Mouse (Mus musculus) T-helper 2 cell (primary cell): ENCODE results near the gene Pla2g2c.

Experiments
- in situ Hi-C: fragments of 300-600 bp; cut with MboI, MseI; formaldehyde crosslinking; loops from one replicate; pipeline ENCODE4 v1.15.1; 2025; ENCODE audit warnings: high pct_unique_total_duplicates

Pla2g2c gene

DNA sequence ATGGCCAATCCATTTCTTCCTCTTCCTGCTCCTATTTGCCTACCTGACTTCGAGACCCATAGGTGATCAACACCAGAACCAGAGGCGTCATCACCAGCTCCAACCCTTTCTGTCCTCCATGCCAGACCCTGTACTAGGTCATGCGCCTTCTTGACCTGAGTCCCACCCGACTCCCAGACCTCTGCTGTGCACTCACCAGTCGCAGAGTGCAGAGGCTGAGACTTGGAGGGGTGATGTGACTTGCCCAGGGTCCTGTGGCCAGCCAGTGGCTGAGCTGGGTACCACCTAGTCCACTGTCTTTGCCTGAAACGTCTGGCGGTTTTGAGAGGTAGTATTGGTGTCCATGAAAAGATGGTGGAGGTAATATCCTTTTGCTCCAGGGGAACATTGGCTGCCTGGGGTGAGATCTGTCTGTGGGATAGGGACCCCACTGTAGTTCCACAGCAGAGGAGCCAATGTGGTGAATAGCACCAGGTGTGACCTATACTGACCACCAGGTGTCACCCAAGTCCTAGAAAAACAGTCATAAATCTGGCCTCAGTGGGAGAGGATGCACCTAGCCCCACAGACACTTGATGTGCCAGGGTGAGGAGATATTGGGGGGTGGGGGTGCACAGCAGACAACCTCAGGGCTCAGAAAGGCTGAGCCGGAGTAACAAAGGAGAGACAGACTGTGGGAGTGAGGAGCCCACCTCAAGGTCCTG is 23.9 kb downstream of the Pla2g2c start:
- in situ Hi-C loops: loop anchor here (5.0 kb wide), 1 partner anchor 104 kb away; no protein-coding TSS in a partner anchor

DNA sequence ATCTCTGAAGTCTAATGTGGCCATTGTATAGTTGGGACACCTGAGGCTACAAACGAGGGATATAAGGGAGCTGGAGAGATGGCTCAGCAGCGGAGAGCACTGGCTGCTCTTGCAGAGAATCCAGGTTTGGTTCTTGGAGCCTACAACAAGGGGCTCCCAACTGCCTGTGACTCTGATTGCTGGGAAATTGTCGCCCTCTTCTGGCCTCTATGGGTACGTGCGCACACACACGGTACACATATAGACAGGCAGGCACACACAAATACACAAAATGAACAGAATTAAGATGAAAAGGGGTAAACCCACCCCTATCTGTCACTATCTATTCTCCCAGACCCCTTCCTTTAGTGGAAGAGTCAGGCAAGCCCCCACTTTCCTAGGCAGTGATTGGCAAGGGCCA is 28.0 kb downstream of the Pla2g2c start:
- in situ Hi-C loops: no loop called here

DNA sequence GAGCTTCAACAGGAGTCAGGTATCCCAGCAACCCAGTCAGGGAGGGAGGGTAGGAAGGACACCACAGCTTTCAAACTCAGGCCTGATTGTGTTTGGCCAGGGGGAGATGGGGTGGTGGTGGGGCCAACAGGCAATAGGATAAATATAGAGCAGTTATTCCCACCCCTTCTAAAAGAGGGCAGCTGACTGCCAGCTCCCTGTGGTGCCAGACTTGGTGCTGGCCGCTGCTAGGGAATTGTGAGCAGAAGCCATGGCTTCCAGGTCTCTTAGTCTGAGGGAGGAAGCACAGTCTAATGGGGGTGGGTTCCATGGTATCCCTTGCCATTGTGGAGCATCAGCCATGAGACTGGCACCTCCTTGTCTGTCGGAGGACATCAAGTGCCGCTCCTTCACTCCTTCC is 29.0 kb downstream of the Pla2g2c start:
- in situ Hi-C loops: no loop called here

DNA sequence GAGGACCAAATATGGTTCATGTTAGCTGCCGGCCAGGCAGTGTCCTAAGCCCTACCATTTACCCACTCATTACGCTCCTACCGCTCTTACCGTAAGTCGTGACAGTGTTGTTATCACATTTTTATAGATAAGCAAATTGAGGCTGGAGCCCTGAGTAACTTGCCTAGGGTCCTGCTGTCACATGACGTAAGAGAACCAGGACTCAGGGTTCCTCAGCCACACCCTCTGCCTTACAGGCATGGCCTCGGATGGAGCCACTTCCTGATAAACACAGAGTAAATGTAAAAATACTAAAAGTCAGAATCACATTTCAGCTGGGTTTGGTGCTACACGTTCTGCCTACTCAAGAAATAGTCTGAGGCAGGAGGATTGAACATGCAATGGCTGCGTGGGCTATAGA is 29.8 kb downstream of the Pla2g2c start:
- in situ Hi-C loops: no loop called here

DNA sequence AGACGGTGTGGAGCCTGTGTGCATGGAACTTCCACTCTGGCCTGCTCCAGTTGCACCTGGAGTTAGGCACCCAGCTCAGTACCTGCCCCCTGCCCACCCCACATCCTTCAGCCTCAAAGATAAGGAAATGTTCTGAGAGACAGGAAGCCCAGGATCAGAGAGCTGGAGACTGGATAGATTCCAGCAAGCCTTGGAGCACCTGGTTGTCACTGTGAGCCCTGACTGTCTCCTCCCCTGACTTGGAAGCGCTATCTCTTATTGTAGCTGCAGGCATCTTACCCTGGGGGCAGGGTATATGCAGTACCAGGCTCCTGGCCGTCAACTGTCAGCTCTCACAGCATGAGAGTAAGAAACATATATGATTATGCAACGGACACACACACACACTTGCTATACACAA is 30.8 kb downstream of the Pla2g2c start:
- in situ Hi-C loops: no loop called here

DNA sequence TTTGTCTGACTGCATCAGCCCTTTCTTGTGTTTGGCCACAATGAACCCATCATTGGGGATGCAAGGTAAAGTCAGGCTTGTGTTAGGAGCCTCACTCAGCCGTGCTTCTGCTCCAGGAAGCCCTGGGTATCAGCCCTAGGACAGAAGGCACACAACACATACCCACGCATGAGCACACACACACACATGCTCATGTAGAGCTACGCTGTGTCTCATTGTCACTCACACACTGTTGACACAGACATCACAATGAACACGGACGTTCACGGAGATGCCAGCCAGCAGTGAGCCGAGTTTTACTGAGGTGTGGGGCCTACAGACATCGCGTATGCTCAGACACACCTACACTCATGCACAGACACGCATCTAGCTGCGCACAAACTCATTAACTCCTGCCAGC is 31.4 kb downstream of the Pla2g2c start:
- in situ Hi-C loops: no loop called here

DNA sequence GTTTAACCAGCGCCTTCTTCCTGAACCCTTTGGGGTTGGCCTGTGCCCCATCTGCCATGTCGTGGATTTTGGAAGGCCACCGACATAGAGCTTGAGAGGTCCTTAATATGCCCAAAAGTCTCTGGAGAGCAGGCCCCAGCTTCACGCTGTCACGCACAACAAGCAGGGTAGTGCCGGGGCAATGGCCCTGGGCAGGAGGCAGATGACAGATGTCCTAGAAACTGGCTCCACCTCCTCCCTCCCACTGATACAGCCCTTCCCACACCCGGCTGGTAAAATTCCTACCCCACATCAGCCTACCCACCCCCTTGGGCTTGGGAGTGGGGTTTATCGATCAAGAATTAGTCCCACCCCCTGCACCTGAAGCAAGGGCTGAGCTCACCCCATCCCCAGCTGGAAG is 32.8 kb downstream of the Pla2g2c start, which contains the start of gene Pla2g2f:
Pla2g2f (minus strand) TSS at position 211 of the 400 bp plus-strand sequence.
- in situ Hi-C loops: no loop called here

DNA sequence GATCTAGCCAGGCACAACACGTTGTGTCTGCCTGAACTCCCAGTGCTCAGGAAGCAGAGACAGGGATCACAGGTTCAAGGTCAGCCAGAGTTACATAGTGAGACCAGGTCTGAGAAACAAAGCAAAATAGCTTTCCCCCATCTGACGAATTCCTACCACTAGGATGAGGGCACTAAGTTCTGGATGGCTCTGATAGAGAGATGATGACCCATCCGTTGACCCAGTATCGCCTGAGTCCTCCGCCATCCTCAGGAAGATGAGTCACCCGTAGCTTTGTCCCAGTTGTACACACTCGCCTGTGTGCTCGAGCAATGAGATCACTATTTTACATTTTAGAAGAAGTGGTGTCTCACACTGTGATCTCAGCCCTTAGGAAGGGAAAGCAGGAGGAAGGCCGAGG is 37.7 kb downstream of the Pla2g2c start:
- in situ Hi-C loops: no loop called here

DNA sequence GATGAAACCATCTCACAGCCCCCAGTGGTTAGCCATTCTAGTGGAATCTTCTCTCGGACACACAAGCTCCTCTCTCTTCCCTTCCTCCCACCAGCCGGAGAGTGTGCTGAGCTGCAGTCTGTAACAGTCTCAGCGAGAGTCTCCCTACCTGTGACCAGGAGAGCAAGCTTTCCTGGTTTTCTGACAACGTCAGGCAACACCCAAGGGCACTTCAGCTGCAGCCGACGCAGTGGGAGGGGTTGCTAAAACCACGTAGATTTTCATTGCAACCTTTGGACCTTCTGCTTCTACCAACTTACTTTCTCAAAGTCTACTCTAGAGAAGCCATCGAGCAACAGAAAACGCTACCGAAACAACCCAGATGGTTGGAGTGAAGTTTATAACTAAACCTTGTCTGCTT is 47.4 kb downstream of the Pla2g2c start:
- in situ Hi-C loops: no loop called here

DNA sequence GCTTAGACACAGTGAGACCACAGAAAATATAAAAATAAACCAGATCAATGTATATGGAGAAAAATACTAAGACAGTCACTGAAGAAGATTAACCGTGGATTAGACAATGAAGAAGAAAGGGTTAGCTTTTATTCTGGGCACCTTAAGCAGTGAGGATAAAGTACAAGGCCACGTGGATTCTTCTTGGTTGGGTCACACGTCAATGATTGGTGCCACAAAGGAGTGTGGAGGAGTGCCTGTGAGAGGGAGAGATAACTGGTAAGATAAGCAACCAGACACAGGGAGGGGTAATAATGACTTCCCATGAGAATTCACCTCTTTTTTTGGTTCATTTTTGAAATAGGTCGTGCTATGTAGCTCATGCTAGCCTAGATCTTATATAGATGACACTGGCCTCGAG is 47.8 kb downstream of the Pla2g2c start:
- in situ Hi-C loops: no loop called here

DNA sequence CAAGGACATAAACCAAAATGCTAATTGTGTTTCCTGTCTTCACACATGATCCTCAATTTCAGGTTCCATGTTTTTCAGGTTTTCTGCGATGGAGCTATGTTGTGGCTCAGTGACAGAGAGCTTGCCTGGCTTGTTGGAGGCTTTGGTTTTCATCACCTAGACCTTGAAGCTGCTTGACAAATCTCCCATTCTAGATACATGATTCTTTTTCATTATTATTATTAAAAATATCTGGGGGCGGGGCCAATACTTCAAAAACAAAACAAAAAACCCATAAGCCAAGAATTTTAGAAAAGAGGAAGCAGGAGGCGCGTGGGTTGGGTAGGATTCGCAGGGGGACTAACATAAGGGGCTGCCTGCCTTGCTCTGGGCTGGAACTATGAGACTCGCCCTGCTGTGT is 50.8 kb downstream of the Pla2g2c start, which contains the start of gene Pla2g2d:
Pla2g2d (plus strand) TSS at position 301 of the 400 bp plus-strand sequence.
- in situ Hi-C loops: no loop called here

DNA sequence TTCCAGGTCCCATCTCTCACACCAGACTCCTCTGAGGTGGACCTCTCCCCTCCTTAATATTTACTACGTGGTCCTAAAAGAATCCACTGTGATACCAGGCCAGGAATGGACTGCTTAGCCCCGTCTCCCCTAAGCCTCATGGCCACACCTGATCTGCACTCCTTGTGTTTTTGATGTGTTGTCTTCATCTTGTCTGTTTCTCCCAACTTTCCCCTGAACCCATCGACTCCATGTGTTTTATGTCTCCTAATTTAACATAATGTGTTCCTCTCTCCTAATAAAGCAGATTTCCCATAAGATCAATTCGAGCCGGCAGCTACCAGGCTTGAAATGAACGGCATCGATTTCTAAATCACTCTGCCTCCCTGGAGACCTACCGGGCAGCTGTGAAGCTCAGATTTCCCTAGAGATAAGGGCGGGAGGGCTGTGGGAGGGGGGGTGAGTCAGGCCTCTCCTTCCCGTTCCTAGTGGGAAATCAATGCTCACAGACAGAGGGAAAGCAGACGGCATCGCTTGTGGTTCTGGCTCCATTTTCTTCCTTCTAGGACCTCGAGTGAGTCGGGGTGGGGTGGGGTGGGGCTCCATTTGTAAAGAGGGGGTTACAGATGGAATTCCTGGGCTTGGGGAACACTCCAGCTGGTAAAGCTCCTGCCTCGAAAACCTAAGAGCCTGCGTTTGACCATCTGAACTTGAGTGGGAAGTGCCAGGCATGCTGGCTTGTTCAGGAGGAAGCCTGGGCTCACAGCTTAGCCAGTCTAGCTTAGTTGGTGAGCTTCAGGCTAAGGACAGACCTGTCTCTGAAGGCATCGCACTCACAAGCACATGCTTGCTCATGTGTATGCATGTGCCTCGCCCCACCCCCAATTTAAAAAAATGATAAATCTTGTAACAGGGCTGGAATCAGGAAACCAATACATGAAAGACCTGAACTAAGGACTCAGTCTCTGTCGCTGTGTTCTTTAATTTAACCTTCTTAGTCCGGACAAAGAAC is 53.1 kb downstream of the Pla2g2c start:
- in situ Hi-C loops: no loop called here

DNA sequence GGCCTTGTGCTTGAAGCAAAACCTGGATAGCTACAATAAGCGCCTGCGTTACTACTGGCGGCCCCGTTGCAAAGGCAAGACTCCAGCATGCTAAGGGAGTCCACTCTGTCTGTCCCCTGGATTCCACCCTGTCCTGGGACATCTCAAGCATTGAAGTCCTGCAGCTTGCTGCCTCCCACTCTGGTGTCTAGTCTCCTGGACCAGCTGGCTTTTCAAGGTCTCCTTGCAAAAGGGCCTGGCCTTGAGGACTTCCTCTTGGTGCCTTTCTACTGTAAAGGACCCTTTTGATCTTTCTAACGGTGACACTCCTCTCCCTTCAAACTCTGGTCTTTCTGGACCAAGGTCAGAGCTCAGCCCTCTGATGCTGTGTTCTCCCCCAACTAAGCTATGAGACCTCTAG is 55.7 kb downstream of the Pla2g2c start:
- in situ Hi-C loops: no loop called here

DNA sequence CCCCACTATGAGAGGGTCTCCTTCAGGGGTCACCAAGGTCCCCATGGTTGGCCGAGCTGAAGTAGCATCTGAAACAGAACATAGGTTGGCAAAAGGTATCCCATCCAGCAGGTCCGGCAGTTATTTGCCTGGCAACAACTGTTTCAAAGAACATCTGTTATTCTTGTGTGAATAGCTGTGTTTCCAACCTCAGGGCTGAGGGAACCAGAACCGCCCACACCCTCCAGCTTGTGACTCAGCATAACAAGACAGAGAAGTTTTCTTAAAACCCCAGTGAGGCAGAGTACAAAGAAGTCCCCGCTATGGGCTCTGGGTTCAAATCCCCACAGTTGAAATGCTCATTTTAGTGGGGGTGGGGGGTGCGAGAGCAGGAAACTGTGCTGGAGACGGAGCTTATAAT is 57.5 kb downstream of the Pla2g2c start:
- in situ Hi-C loops: no loop called here

DNA sequence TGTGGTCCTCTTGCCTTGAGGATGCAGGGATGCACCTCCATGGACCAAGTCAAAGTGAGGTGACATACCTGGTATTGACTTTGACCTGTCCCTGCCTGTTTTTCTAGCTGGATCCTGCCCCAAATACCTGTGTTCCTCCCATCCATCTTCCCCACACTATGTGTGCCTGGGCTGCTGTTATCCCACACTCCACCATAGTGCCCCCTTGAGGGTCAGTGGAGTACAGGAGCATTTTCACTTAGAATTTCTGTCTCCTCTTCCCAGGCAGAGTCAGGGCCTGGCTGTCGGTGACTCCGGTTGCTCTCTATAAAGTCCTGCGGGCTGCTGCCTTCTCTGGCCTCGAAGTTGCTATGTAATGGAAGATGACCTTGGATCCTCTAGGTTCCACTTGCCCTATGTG is 61.1 kb downstream of the Pla2g2c start:
- in situ Hi-C loops: no loop called here

DNA sequence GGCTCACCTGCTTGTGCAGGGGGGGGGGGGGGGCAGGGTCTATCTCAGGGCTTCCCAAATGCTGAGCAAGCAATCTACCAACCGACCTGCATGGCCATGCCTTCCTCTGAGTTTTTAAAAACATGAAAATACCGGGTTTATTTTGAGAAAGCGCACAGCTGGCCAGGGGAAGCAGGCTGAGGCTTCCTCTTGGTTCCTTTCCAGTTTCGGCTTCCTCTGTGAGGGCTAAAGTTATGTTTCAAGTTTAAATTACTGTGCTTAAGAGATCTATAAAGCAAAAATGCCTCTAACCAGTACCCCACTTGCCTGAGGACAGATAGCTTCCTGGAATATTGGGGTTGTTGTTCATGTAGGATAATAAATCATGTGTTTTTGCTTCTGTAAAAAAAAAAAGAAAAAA is 61.5 kb downstream of the Pla2g2c start:
- in situ Hi-C loops: no loop called here

DNA sequence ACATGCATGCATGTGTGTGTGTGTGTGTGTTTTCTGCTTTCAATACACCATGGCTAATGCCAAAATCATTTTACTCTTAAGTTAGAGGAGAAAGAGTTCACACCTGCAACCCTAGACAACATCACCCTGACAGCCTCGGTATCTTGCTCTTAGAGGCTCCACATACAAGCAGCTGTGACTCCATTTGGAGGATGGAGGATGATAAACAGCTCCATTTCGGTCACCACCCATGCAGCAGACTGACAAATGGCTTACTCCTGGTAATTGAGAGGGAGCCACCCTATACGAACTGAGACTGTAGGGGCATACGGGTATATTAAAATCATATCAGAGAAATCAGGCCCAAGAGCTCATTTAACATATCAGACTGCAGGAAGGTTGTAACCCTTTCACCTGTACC is 63.8 kb downstream of the Pla2g2c start:
- in situ Hi-C loops: no loop called here

DNA sequence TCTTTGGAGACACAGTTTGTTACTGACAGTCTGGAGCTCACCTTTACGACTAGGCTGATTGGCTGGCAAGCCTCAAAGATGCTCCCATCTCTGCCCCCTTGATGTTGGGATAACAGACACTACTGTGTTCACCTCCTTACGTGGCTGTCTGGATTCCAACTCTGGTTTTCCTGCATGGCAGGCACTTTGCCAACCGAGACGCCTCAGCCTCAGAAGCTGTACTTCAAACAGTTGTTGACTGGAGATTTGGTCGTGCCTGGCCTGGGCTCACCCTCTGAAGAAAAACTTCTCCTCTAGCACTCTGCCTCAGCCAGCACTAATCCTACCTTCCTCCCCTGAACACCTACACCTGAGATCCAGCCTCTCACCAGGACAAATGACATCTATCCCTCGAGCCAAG is 66.9 kb downstream of the Pla2g2c start:
- in situ Hi-C loops: no loop called here

DNA sequence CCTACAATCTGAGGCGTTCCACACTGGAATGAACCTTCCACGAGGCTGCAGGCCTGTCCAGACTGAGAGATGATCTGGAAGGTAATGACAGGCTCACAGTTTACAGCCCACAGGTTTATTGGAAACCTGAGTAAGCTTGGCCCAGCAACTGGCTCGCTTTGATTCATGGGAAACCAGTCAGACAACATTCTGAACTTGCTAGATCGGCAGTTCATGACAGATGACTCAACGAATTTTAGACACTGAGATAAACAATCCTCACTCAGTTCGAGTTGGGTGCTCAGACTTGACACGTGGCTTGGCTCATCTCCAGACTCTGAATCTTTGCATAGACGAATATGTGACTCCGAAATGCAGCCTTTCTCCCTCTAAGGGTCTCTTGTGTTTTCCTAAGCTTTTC is 68.0 kb downstream of the Pla2g2c start:
- in situ Hi-C loops: no loop called here

DNA sequence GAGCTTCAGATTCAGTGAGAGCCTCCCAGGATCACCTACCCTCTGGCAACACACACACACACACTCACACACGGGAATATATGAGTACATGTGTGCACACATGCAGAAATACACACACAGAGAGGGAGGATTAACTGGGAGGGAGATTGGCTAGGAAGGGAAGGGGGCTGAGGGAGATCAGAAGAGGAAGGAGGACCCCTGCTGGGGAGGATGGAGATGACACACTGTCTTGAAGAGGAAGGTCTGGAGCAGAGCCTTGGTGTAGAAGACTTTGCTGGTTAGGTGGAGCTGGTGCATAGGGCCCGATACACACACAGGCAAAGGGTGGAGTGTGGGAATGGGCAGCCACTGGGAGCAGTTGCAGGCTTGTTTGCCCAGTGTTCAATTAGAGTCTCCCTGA is 68.7 kb downstream of the Pla2g2c start:
- in situ Hi-C loops: no loop called here

DNA sequence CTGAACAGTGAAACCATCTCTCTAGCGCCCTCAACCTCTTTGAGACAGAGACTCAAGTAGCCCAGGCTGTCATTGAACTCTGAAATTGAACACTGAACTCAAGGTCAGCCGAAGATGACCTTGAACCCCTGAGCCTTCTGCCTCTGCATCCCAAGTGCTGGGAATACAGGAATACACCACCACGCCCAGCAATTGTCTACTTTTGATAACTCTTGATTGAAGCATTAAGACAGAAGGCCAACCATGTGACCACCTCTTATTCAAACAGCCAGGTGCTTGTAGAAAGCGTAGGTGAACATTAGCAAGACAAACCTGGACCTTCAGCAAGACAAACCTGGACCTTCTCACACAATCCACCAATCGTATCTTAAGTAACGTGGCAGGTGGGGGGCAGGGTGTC is 69.8 kb downstream of the Pla2g2c start:
- in situ Hi-C loops: no loop called here
